Mouse (Mus musculus) ES-Bruce4 (cell line): Measurements from ENCODE around the gene Qpctl. TPM values are rescaled to one million over a fixed set of nuclear protein-coding genes. Genes with fewer than 3 reads are reported as not detected.

ENCODE experiments used
- H3K27ac ChIP-seq: 2 replicates; pipeline ENCODE4 v1.5.1; 2012; ENCODE audit warnings: low read length, inconsistent platforms; ENCODE audit not compliant: insufficient read depth
- H3K27me3 ChIP-seq: 2 replicates; pipeline ENCODE4 v1.6.1; 2012; ENCODE audit warnings: mild to moderate bottlenecking, low read length, inconsistent platforms; ENCODE audit not compliant: control insufficient read depth, poor library complexity, insufficient read depth, severe bottlenecking
- H3K36me3 ChIP-seq: 2 replicates; pipeline ENCODE4 v1.6.1; 2012; ENCODE audit warnings: inconsistent platforms, mild to moderate bottlenecking, low read length, moderate library complexity; ENCODE audit not compliant: control insufficient read depth, poor library complexity, insufficient read depth, severe bottlenecking
- H3K4me1 ChIP-seq: one replicate; pipeline ENCODE4 v1.8.1; 2011; ENCODE audit warnings: low read length; ENCODE audit not compliant: control insufficient read depth, insufficient read depth
- H3K4me3 ChIP-seq: 2 replicates; pipeline ENCODE4 v1.5.1; 2011; ENCODE audit warnings: low read depth, mild to moderate bottlenecking, low read length
- H3K9ac ChIP-seq: 2 replicates; pipeline ENCODE4 v1.6.1; 2012; ENCODE audit warnings: low read depth, mild to moderate bottlenecking, inconsistent platforms; ENCODE audit not compliant: poor library complexity, severe bottlenecking
- H3K9me3 ChIP-seq: replicated peaks from 2 replicates; pipeline ENCODE4 v1.6.1; 2012; ENCODE audit warnings: mild to moderate bottlenecking, low read length, inconsistent platforms; ENCODE audit not compliant: control insufficient read depth, poor library complexity, insufficient read depth, severe bottlenecking
- CTCF ChIP-seq: IDR thresholded peaks from one replicate; pipeline ENCODE4 v1.8.1; 2011; ENCODE audit warnings: low read depth, low read length
- EP300 ChIP-seq: IDR thresholded peaks from 2 replicates; pipeline ENCODE4 v1.6.1; 2011; ENCODE audit warnings: low read depth, low read length; ENCODE audit not compliant: insufficient read depth
- POLR2A ChIP-seq: IDR thresholded peaks from one replicate; pipeline ENCODE4 v1.8.1; 2011; ENCODE audit warnings: low read length; ENCODE audit not compliant: insufficient read depth
- polyA plus RNA-seq: library from polyadenylated mRNA; stranded (reverse); fragments of >200 nt; gene quantifications from 2 replicates; pipeline ENCODE4 v1.2.4, GENCODE M21; 2011; ENCODE audit warnings: low read depth; ENCODE audit not compliant: missing spikeins, insufficient read depth, insufficient read length

Gene Qpctl
- polyA plus RNA-seq, 1 experiment = 4.6 TPM

DNA sequence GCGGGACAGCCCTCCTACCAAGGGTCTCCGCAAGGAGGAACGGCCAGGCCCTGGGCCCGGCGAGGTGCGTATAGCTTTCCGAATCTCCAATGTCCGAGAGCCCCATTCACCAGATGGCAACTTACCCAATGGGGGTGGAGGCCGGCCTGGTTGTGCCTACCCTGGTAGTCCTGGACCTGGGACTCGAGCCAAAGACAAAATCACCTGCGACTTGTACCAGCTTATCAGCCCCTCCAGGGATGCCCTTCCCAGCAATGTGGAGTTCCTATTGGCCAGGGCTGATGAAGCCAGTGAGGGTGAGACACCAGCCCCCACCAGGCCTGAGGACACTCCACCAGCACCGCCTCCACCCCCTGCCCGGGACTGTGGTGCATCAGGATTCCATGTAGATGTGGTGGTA lies 12.9 kb downstream of the Qpctl start:
- H3K36me3 ChIP-seq = 0 out of 2 replicates have a peak, but pooled peaks cover 2% of the 10 kb centered on the region
- no peak overlapping the region for H3K4me3 ChIP-seq
- H3K27ac ChIP-seq = no peak overlapping the region
- H3K4me1 ChIP-seq = no peaks in the 10 kb centered on the region
- H3K27me3 ChIP-seq = no peaks in the 10 kb centered on the region
- TF ChIP-seq EP300 (no peak), POLR2A (no peak), CTCF (no peak)
- no peaks in the 10 kb centered on the region for H3K9me3 ChIP-seq
- no peak overlapping the region for H3K9ac ChIP-seq

DNA sequence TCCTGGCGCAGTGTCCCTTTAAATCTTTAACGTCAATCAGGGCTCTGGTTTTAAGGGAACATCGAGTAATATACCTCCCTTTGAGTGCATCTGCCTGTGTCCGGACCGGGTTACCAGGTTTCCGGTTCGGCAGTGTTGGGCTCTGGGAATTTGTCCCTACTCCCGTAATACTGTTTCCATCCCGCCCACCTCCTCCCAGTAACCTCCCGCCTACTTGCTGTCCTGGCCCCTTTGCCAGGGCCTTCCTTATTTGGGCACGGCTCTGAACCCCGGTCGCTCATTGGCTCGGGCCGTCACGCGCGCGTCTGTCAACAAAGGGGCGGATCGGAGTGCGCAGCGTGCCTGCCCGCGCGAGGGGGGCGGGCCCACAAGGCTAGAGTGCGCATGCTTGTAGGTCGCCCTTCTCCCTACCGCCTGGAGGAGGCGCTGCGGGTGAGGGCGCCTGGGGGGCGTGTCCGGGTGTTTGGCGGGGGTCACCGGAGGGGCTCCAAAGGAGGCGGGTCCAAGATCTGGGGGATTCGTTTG lies 17.7 kb downstream of the Qpctl start:
- peak overlapping the region; percentile 58 for H3K27ac ChIP-seq

GRCm38 (mm10) chr7:19130657-19131056 lies 18.4 kb downstream of the Qpctl start:
- Histone ChIP-seq H3K27me3 (no peaks in the 10 kb centered on the region), H3K9ac (peak overlapping the region; percentile 27; the same call in 1 of the 2 replicates)

More for the DNA sequence above, 17.7 kb downstream of the Qpctl start:
- TF ChIP-seq POLR2A = no peak
- TF ChIP-seq CTCF = peak; percentile 65
- H3K9me3 ChIP-seq = no peaks in the 10 kb centered on the region
- peak overlapping the region; percentile 27; the same call in 1 of the 2 replicates for H3K9ac ChIP-seq
- no peaks in the 10 kb centered on the region for H3K36me3 ChIP-seq
- H3K27me3 ChIP-seq = no peaks in the 10 kb centered on the region
- peak overlapping the region; percentile 22 for H3K4me3 ChIP-seq
- no peaks in the 10 kb centered on the region for H3K4me1 ChIP-seq

DNA sequence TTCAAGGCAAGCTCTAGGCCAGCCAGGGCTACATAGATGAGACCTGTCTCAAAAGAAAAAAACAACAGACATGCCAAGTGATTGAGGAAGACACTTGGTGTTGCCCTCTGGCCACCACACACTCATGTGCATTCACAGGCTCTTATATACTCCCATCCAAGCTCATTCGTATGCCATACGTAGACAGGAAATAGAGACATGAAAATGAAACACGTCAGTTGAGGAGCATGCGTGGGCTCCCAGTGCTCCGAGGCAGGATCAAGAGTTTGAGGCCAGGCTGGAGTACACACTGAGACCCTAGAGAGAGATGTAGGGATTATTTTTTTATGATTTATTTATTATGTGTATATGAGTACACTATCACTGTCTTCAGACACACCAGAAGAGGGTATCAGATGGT lies 19.7 kb downstream of the Qpctl start:
- no peaks in the 10 kb centered on the region for H3K36me3 ChIP-seq
- H3K9ac ChIP-seq = no peak overlapping the region
- H3K27ac ChIP-seq = no peak overlapping the region

More at GRCm38 (mm10) chr7:19130657-19131056, 18.4 kb downstream of the Qpctl start:
- Histone ChIP-seq H3K4me1 (no peaks in the 10 kb centered on the region), H3K4me3 (no peak overlapping the region), H3K27ac (peak overlapping the region; percentile 58; the same call in 1 of the 2 replicates), H3K36me3 (no peaks in the 10 kb centered on the region), H3K9me3 (no peaks in the 10 kb centered on the region)
- TF ChIP-seq EP300 (no peak), CTCF (no peak), POLR2A (no peak)

DNA sequence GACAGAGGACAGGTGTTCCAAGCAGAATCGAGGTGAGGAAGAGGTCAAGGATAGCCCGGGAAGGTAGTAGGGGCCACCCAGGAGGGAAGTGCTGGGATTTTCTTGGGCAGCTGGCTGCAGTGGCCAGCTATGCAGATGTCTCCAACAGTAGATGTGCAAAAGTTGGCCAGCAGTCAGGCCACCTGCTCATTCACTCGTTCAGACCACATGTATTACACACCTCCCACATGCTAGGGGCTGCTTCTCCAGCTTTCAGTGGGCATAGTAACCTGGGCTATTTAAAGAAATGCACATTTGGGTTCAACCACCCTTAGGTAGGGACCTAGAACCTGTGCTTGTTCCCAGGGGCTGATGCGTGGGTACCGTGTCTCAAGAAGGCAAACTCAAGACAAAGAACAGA lies 21.3 kb downstream of the Qpctl start:
- Histone ChIP-seq H3K27me3 (no peaks in the 10 kb centered on the region), H3K4me3 (no peak overlapping the region), H3K36me3 (no peaks in the 10 kb centered on the region), H3K4me1 (no peaks in the 10 kb centered on the region), H3K9me3 (no peaks in the 10 kb centered on the region), H3K27ac (no peak overlapping the region), H3K9ac (no peak overlapping the region)
- no peak for TF ChIP-seq EP300

More for the DNA sequence above, 19.7 kb downstream of the Qpctl start:
- Histone ChIP-seq H3K4me1 (no peaks in the 10 kb centered on the region), H3K4me3 (no peak overlapping the region), H3K9me3 (no peaks in the 10 kb centered on the region), H3K27me3 (no peaks in the 10 kb centered on the region)
- TF ChIP-seq POLR2A (no peak), EP300 (no peak), CTCF (no peak)

DNA sequence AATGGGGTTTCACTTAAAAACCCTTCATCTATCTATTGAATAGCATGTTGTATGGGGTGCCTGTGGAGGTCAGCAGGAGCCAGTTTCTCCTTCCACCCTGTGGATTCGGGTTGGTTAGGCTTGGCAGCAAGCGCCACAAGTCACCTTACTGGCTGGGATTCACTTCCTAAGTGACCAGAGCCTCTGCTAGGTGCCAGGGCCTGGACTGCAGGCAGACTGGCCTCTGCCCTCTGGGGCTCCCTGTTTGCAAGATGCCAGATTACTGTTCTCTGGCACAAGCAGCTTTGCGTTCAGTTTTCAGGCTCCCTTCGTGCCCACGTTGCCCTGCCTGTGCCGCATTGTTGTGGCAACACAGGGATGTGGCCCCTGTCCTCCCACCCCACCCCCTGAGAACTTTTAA lies 24.4 kb downstream of the Qpctl start:
- Histone ChIP-seq H3K9me3 (no peaks in the 10 kb centered on the region), H3K27me3 (no peaks in the 10 kb centered on the region), H3K27ac (no peak overlapping the region), H3K4me3 (no peak overlapping the region), H3K9ac (no peak overlapping the region), H3K4me1 (no peaks in the 10 kb centered on the region), H3K36me3 (no peaks in the 10 kb centered on the region)
- no peak for TF ChIP-seq CTCF
- TF ChIP-seq POLR2A = no peak
- TF ChIP-seq EP300 = no peak
